Mouse (Mus musculus) heart, embryonic 11.5 days (tissue): Measurements from ENCODE around the gene Tmpo. TPM values are rescaled to one million over a fixed set of nuclear protein-coding genes. Genes with fewer than 3 reads are reported as not detected.

ENCODE experiments used
- ATAC-seq: fragments of 200-750 bp; cut with Nextera tagmentation; replicated peaks from 2 replicates; pipeline ENCODE4 v1.8.0; 2017; ENCODE audit warnings: moderate library complexity; ENCODE audit not compliant: insufficient number of reproducible peaks, low FRiP score, low TSS enrichment
- H3K27ac ChIP-seq: fragments of 300-500 bp; sonication (generic); 2 replicates; pipeline ENCODE4 v1.5.1; 2014; ENCODE audit warnings: mild to moderate bottlenecking, low read depth, low read length
- H3K27me3 ChIP-seq: fragments of 300-500 bp; sonication (generic); 2 replicates; pipeline ENCODE4 v1.6.1; 2014; ENCODE audit warnings: mild to moderate bottlenecking, low read length, mixed read lengths; ENCODE audit not compliant: control insufficient read depth, insufficient read depth
- H3K36me3 ChIP-seq: fragments of 300-500 bp; sonication (generic); 2 replicates; pipeline ENCODE4 v1.6.1; 2014; ENCODE audit warnings: mild to moderate bottlenecking, low read length, moderate library complexity, mixed read lengths; ENCODE audit not compliant: control insufficient read depth, insufficient read depth
- H3K4me1 ChIP-seq: fragments of 300-500 bp; sonication (generic); 2 replicates; pipeline ENCODE4 v1.6.1; 2014; ENCODE audit warnings: low read length; ENCODE audit not compliant: control insufficient read depth, insufficient read depth
- H3K4me2 ChIP-seq: fragments of 300-500 bp; sonication (generic); 2 replicates; pipeline ENCODE4 v1.6.1; 2014; ENCODE audit warnings: mild to moderate bottlenecking, moderate library complexity
- H3K4me3 ChIP-seq: fragments of 300-500 bp; sonication (generic); 2 replicates; pipeline ENCODE4 v1.5.1; 2014; ENCODE audit warnings: low read depth, low read length
- H3K9ac ChIP-seq: fragments of 300-500 bp; sonication (generic); 2 replicates; pipeline ENCODE4 v1.6.1; 2014; ENCODE audit warnings: mild to moderate bottlenecking, low read depth, low read length, moderate library complexity
- H3K9me3 ChIP-seq: fragments of 300-500 bp; sonication (generic); replicated peaks from 2 replicates; pipeline ENCODE4 v1.6.1; 2016; ENCODE audit warnings: low read length; ENCODE audit not compliant: control insufficient read depth
- WGBS: fragments of 180-500 bp; shearing (Covaris S2); extraction: QIAGEN DNeasy Blood & Tissue Kit; methylation state at CpG from one replicate; pipeline ENCODE4 v1.1.7; 2014; ENCODE audit not compliant: insufficient replicate concordance; 5-methylcytosine and 5-hydroxymethylcytosine counted together
- polyA plus RNA-seq: library from polyadenylated mRNA; unstranded; fragments of >200 nt; fragmentation: Nextera tagmentation; extraction: Ambion mirVana; gene quantifications from 2 replicates; pipeline ENCODE4 v1.2.1, GENCODE M21; 2014

Tmpo gene
- polyA plus RNA-seq, 1 experiment from 2014 or later = 170 TPM

GRCm38 (mm10) chr10:91102799-91103590 lies 78.1 kb downstream of the Tmpo start:
- WGBS = 84% methylated on average over 14 of the region's 14 CpGs
- ATAC-seq = no peak
- no peaks in the 10 kb centered on the region for H3K9me3 ChIP-seq
- H3K4me3 ChIP-seq = no peak overlapping the region
- H3K4me1 ChIP-seq = no peaks in the 10 kb centered on the region
- no peak overlapping the region for H3K27ac ChIP-seq
- no peak overlapping the region for H3K9ac ChIP-seq
- H3K27me3 ChIP-seq = no peaks in the 10 kb centered on the region
- H3K36me3 ChIP-seq = peaks cover 4% of the 10 kb centered on the region; the same call in 1 of the 2 replicates
- H3K4me2 ChIP-seq = no peak overlapping the region

- 90% methylated on average over 25 of the region's 25 CpGs for WGBS
- Histone ChIP-seq H3K36me3 (peaks cover 4% of the 10 kb centered on the region; the same call in 1 of the 2 replicates), H3K4me3 (no peak overlapping the region), H3K4me2 (no peak overlapping the region), H3K9ac (no peak overlapping the region), H3K27ac (no peak overlapping the region), H3K27me3 (no peaks in the 10 kb centered on the region), H3K9me3 (no peaks in the 10 kb centered on the region), H3K4me1 (no peaks in the 10 kb centered on the region)
- no peak for ATAC-seq
Observed at GRCm38 (mm10) chr10:91101936-91102335, 79.2 kb downstream of the Tmpo start.

- Histone ChIP-seq H3K9ac (no peak overlapping the region), H3K36me3 (peaks cover 4% of the 10 kb centered on the region; the same call in 1 of the 2 replicates)
Observed at GRCm38 (mm10) chr10:91100101-91100500, 81.0 kb downstream of the Tmpo start.

GRCm38 (mm10) chr10:91098056-91098455 lies 83.1 kb downstream of the Tmpo start:
- Histone ChIP-seq H3K4me2 (no peak overlapping the region), H3K9ac (no peak overlapping the region), H3K36me3 (peaks cover 15% of the 10 kb centered on the region; the same call in 1 of the 2 replicates), H3K27ac (no peak overlapping the region), H3K9me3 (no peaks in the 10 kb centered on the region), H3K4me1 (no peaks in the 10 kb centered on the region), H3K4me3 (no peak overlapping the region), H3K27me3 (no peaks in the 10 kb centered on the region)
- ATAC-seq = no peak
- 84% methylated on average over 8 of the region's 8 CpGs for WGBS

More at GRCm38 (mm10) chr10:91100101-91100500, 81.0 kb downstream of the Tmpo start:
- Histone ChIP-seq H3K4me2 (no peak overlapping the region), H3K9me3 (no peaks in the 10 kb centered on the region), H3K4me1 (no peaks in the 10 kb centered on the region), H3K4me3 (no peak overlapping the region), H3K27me3 (no peaks in the 10 kb centered on the region), H3K27ac (no peak overlapping the region)
- ATAC-seq = no peak
- WGBS = 93% methylated on average over 1 of the region's 1 CpGs

Other genes starting within 250 kb of the Tmpo start
- 17.3 and 19.3 TPM in 2 replicates for gene Apaf1, start 98.5 kb downstream of the Tmpo start, polyA plus RNA-seq
- gene Ikbip, start 98.4 kb downstream of the Tmpo start, polyA plus RNA-seq = 46.1 and 48.2 TPM in 2 replicates
- gene Slc25a3, start 57.3 kb downstream of the Tmpo start, polyA plus RNA-seq = 838 and 861 TPM in 2 replicates